8 mouse cellular contexts compared by ENCODE assay signal in genomic region chr3:65494291-65494763, GRCm38 (mm10). TPM values are rescaled to one million over a fixed set of nuclear protein-coding genes. Genes with fewer than 3 reads are reported as not detected.
DNase-seq lines count a peak whose midpoint lies in the region; ATAC-seq and TF ChIP-seq lines count a peak whose summit lies in the region.

No protein-coding gene starts in this region.

- H3K4me2 ChIP-seq in midbrain, embryonic 13.5 days (replicated peaks) = no peak overlapping the region
- H3K4me2 ChIP-seq in forebrain, embryonic 14.5 days (ENCODE audit: low read length) = no peak overlapping the region
- H3K4me2 ChIP-seq in hindbrain, postnatal 0 days (ENCODE audit: low read depth, low read length) = peak overlapping the region; percentile 39
- peak overlapping the region; percentile 32 for H3K4me2 ChIP-seq in liver, embryonic 13.5 days

- no peak for TF ChIP-seq CTCF in hindbrain, postnatal 0 days (IDR thresholded peaks at IDR 0.05; ENCODE audit: low read depth)

- no peak overlapping the region for H3K4me3 ChIP-seq in midbrain, embryonic 10.5 days
- no peak overlapping the region for H3K4me3 ChIP-seq in midbrain, embryonic 13.5 days (replicated peaks)
- H3K4me3 ChIP-seq in forebrain, embryonic 14.5 days (ENCODE audit: low read depth, low read length) = no peak overlapping the region
- H3K4me3 ChIP-seq in hindbrain, postnatal 0 days (ENCODE audit: low read length) = peak overlapping the region; percentile 21
- 0 out of 2 replicates have a peak overlapping the region, but pooled peaks have one; percentile 23 for H3K4me3 ChIP-seq in liver, embryonic 13.5 days (replicated peaks)

- peaks cover 15% of the 10 kb centered on the region for H3K4me1 ChIP-seq in midbrain, embryonic 10.5 days
- 0 out of 2 replicates have a peak, but pooled peaks cover 6% of the 10 kb centered on the region for H3K4me1 ChIP-seq in midbrain, embryonic 13.5 days (replicated peaks)
- peaks cover 6% of the 10 kb centered on the region for H3K4me1 ChIP-seq in forebrain, embryonic 14.5 days (ENCODE audit: control insufficient read depth, insufficient read depth, low read length)
- no peaks in the 10 kb centered on the region; the same call in 1 of the 2 replicates for H3K4me1 ChIP-seq in hindbrain, postnatal 0 days (ENCODE audit: insufficient read depth, low read length)
- peaks cover 7% of the 10 kb centered on the region; the same call in 1 of the 2 replicates for H3K4me1 ChIP-seq in liver, embryonic 13.5 days (replicated peaks)

- H3K36me3 ChIP-seq in midbrain, embryonic 10.5 days = no peaks in the 10 kb centered on the region
- H3K36me3 ChIP-seq in midbrain, embryonic 13.5 days = no peaks in the 10 kb centered on the region
- H3K36me3 ChIP-seq in forebrain, embryonic 14.5 days (ENCODE audit: control insufficient read depth, insufficient read depth, low read length) = no peaks in the 10 kb centered on the region
- no peaks in the 10 kb centered on the region for H3K36me3 ChIP-seq in hindbrain, postnatal 0 days (ENCODE audit: insufficient read depth, low read length)
- no peaks in the 10 kb centered on the region for H3K36me3 ChIP-seq in liver, embryonic 13.5 days

- H3K9me3 ChIP-seq in midbrain, embryonic 10.5 days (replicated peaks) = no peaks in the 10 kb centered on the region
- no peaks in the 10 kb centered on the region; the same call in 1 of the 2 replicates for H3K9me3 ChIP-seq in midbrain, embryonic 13.5 days
- H3K9me3 ChIP-seq in forebrain, embryonic 14.5 days (replicated peaks; ENCODE audit: control insufficient read depth, low read length) = no peaks in the 10 kb centered on the region
- no peaks in the 10 kb centered on the region for H3K9me3 ChIP-seq in hindbrain, postnatal 0 days (ENCODE audit: low read length)
- H3K9me3 ChIP-seq in liver, embryonic 13.5 days (replicated peaks) = no peaks in the 10 kb centered on the region

- ATAC-seq in midbrain, embryonic 13.5 days = no peak
- ATAC-seq in forebrain, embryonic 14.5 days = peak; percentile 46; the same call in 1 of the 2 replicates
- ATAC-seq in hindbrain, postnatal 0 days = peak; percentile 51
- no peak for ATAC-seq in liver, embryonic 13.5 days (ENCODE audit: low read depth)

- 58% methylated on average over 9 of the region's 9 CpGs for WGBS in midbrain, embryonic 10.5 days
- 46% methylated on average over 9 of the region's 9 CpGs for WGBS in midbrain, embryonic 13.5 days
- 46% methylated on average over 9 of the region's 9 CpGs for WGBS in forebrain, embryonic 14.5 days
- 23% methylated on average over 9 of the region's 9 CpGs for WGBS in hindbrain, postnatal 0 days
- 23% methylated on average over 9 of the region's 9 CpGs for WGBS in liver, embryonic 13.5 days (ENCODE audit: insufficient replicate concordance)

- H3K27me3 ChIP-seq in midbrain, embryonic 10.5 days (ENCODE audit: low read depth, poor library complexity, severe bottlenecking) = no peaks in the 10 kb centered on the region
- H3K27me3 ChIP-seq in midbrain, embryonic 13.5 days = no peaks in the 10 kb centered on the region
- no peaks in the 10 kb centered on the region for H3K27me3 ChIP-seq in forebrain, embryonic 14.5 days (replicated peaks; ENCODE audit: control insufficient read depth, insufficient read depth, low read length)
- no peaks in the 10 kb centered on the region for H3K27me3 ChIP-seq in hindbrain, postnatal 0 days (ENCODE audit: insufficient read depth, low read length)
- no peaks in the 10 kb centered on the region for H3K27me3 ChIP-seq in liver, embryonic 13.5 days

- peak overlapping the region; percentile 59 for H3K27ac ChIP-seq in midbrain, embryonic 10.5 days (replicated peaks)
- H3K27ac ChIP-seq in midbrain, embryonic 13.5 days = no peak overlapping the region
- H3K27ac ChIP-seq in forebrain, embryonic 14.5 days (ENCODE audit: low read depth, low read length) = no peak overlapping the region
- peak overlapping the region; percentile 64 for H3K27ac ChIP-seq in hindbrain, postnatal 0 days
- H3K27ac ChIP-seq in liver, embryonic 13.5 days = no peak overlapping the region

- H3K9ac ChIP-seq in midbrain, embryonic 13.5 days (replicated peaks) = no peak overlapping the region
- H3K9ac ChIP-seq in forebrain, embryonic 14.5 days (ENCODE audit: low read length) = no peak overlapping the region
- H3K9ac ChIP-seq in hindbrain, postnatal 0 days (replicated peaks; ENCODE audit: low read length) = no peak overlapping the region
- H3K9ac ChIP-seq in liver, embryonic 13.5 days = no peak overlapping the region

- DNase-seq in midbrain, embryonic 10.5 days (ENCODE audit: low spot score) = peak; percentile 30
- peak; percentile 58 for DNase-seq in forebrain, embryonic 14.5 days (ENCODE audit: low spot score)
- peak; percentile 76 for DNase-seq in hindbrain, postnatal 0 days (ENCODE audit: low spot score)
- no peak for DNase-seq in liver, embryonic 13.5 days
- peak; percentile 51 to 52 for DNase-seq in right cerebral cortex, postnatal 10 days (ENCODE audit: low spot score in 2 of 2)
- no peak for DNase-seq in thymus, adult 18-20 months
- no peak for DNase-seq in spleen, adult 12 weeks (ENCODE audit: low spot score)

RNA-seq across cellular contexts. Expression of gene Tiparp, which starts 33.9 kb away (rescaled TPM):
- polyA plus RNA-seq in midbrain, embryonic 10.5 days (2016; fragmentation: Nextera tagmentation; extraction: Ambion mirVana) = 43.4 and 44.9 TPM in 2 replicates
- polyA plus RNA-seq in midbrain, embryonic 13.5 days (2015; fragmentation: Nextera tagmentation; extraction: Ambion mirVana) = 30.7 and 30.9 TPM in 2 replicates
- polyA plus RNA-seq in forebrain, embryonic 14.5 days (2014; fragmentation: Nextera tagmentation; extraction: Ambion mirVana) = 33.6 and 36.0 TPM in 2 replicates
- total RNA-seq in hindbrain, postnatal 0 days (2014; rRNA removed) = 21.6 and 23.7 TPM in 2 replicates
- 21.6 and 22.0 TPM in 2 replicates for polyA plus RNA-seq in hindbrain, postnatal 0 days (2015; fragmentation: Nextera tagmentation; extraction: Ambion mirVana)
- 7.3 and 8.8 TPM in 2 replicates for polyA plus RNA-seq in liver, embryonic 13.5 days (2015; fragmentation: Nextera tagmentation; extraction: Ambion mirVana)

Comparison
In these comparisons a context has a peak if more than half of its experiments do, and no peak if none do; other contexts are left out.
1. H3K27ac ChIP-seq: peak in midbrain, embryonic 10.5 days (single experiment) and hindbrain, postnatal 0 days (single experiment); none in midbrain, embryonic 13.5 days (single experiment), forebrain, embryonic 14.5 days (single experiment) and liver, embryonic 13.5 days (single experiment).
2. DNase-seq: peak in midbrain, embryonic 10.5 days (single experiment), forebrain, embryonic 14.5 days (single experiment), hindbrain, postnatal 0 days (single experiment) and right cerebral cortex, postnatal 10 days (2 of 2); none in liver, embryonic 13.5 days (single experiment), thymus, adult 18-20 months (0 of 2) and spleen, adult 12 weeks (single experiment).
3. H3K4me3 ChIP-seq: peak in hindbrain, postnatal 0 days (single experiment) and liver, embryonic 13.5 days (single experiment); none in midbrain, embryonic 10.5 days (single experiment), midbrain, embryonic 13.5 days (single experiment) and forebrain, embryonic 14.5 days (single experiment).
4. ATAC-seq: peak in forebrain, embryonic 14.5 days (single experiment) and hindbrain, postnatal 0 days (single experiment); none in midbrain, embryonic 13.5 days (single experiment) and liver, embryonic 13.5 days (single experiment).
5. H3K4me2 ChIP-seq: peak in hindbrain, postnatal 0 days (single experiment) and liver, embryonic 13.5 days (single experiment); none in midbrain, embryonic 13.5 days (single experiment) and forebrain, embryonic 14.5 days (single experiment).